In genomic region chr2:10101180-10101579, GRCm38 (mm10) we compare ENCODE assay signal across 8 mouse cellular contexts. TPM values are rescaled to one million over a fixed set of nuclear protein-coding genes. Genes with fewer than 3 reads are reported as not detected.
DNase-seq lines count a peak whose midpoint lies in the region; ATAC-seq and TF ChIP-seq lines count a peak whose summit lies in the region.

No protein-coding gene starts in this region.

- no peaks in the 10 kb centered on the region for H3K36me3 ChIP-seq in intestine, postnatal 0 days (ENCODE audit: control insufficient read depth, insufficient read depth)
- H3K36me3 ChIP-seq in liver, adult 2 months (ENCODE audit: control insufficient read depth, insufficient read depth, low read length): peaks cover 81% of the 10 kb centered on the region

- H3K4me2 ChIP-seq in intestine, postnatal 0 days (replicated peaks; ENCODE audit: low read depth): no peak overlapping the region

- peak; percentile 76 for ATAC-seq in erythroblast, adult 5-6 weeks (replicated peaks; ENCODE audit: low FRiP score, poor library complexity, severe bottlenecking)
- 0 out of 2 replicates have a peak, but pooled peaks have one; percentile 48 for ATAC-seq in intestine, postnatal 0 days
- no peak; the same call in 1 of the 2 replicates for ATAC-seq in erythroid progenitor cell, adult 5-6 weeks (replicated peaks; ENCODE audit: low FRiP score, poor library complexity, severe bottlenecking)

- no peak overlapping the region for H3K9ac ChIP-seq in intestine, postnatal 0 days (ENCODE audit: low read depth, low read length)
- H3K9ac ChIP-seq in liver, adult 2 months (ENCODE audit: low read depth, low read length): no peak overlapping the region

- no peak overlapping the region for H3K27ac ChIP-seq in layer of hippocampus, adult 2 months
- H3K27ac ChIP-seq in intestine, postnatal 0 days (ENCODE audit: low read depth, low read length): no peak overlapping the region
- no peak overlapping the region for H3K27ac ChIP-seq in liver, adult 2 months (replicated peaks; ENCODE audit: insufficient read depth, low read depth, low read length)

- 40% methylated on average over 6 of the region's 6 CpGs for WGBS in intestine, postnatal 0 days
- WGBS in liver, adult 2 months: 11% methylated on average over 6 of the region's 6 CpGs

- no peaks in the 10 kb centered on the region for H3K79me2 ChIP-seq in liver, adult 2 months (ENCODE audit: control insufficient read depth, insufficient read depth, low read length)

- no peaks in the 10 kb centered on the region for H3K27me3 ChIP-seq in intestine, postnatal 0 days (replicated peaks; ENCODE audit: control insufficient read depth, insufficient read depth, low read length)
- H3K27me3 ChIP-seq in liver, adult 2 months (ENCODE audit: control insufficient read depth, insufficient read depth, low read length): no peaks in the 10 kb centered on the region

- no peaks in the 10 kb centered on the region for H3K9me3 ChIP-seq in intestine, postnatal 0 days (ENCODE audit: control insufficient read depth)

- TF ChIP-seq POLR2A in liver, adult 2 months (IDR thresholded peaks at IDR 0.05; ENCODE audit: extremely low read depth, insufficient read depth, low read length): no peak

- DNase-seq in layer of hippocampus, adult 2 months (ENCODE audit: low spot score in 2 of 2): peak; percentile 33 to 59
- no peak for DNase-seq in layer of hippocampus, adult 9-10 months (ENCODE audit: low spot score)
- peak; percentile 69 for DNase-seq in R1 (ENCODE audit: low read depth, low spot score)
- peak; percentile 63 for DNase-seq in liver, adult 2 months (ENCODE audit: extremely low read depth, low read depth, low spot score)
- DNase-seq in neural tube, embryonic 10.5 days (ENCODE audit: extremely low spot score, low spot score): peak; percentile 27

- H3K4me1 ChIP-seq in intestine, postnatal 0 days (replicated peaks; ENCODE audit: control insufficient read depth, insufficient read depth, low read length): no peaks in the 10 kb centered on the region
- peaks cover 9% of the 10 kb centered on the region for H3K4me1 ChIP-seq in liver, adult 2 months (ENCODE audit: control insufficient read depth, insufficient read depth, low read length)

- peak; percentile 93 for TF ChIP-seq CTCF in layer of hippocampus, adult 2 months (conservative IDR thresholded peaks at IDR 0.05)
- TF ChIP-seq CTCF in intestine, postnatal 0 days (IDR thresholded peaks at IDR 0.05; ENCODE audit: low read depth): peak; percentile 93
- peak; percentile 74 for TF ChIP-seq CTCF in liver, adult 2 months (IDR thresholded peaks at IDR 0.05; ENCODE audit: low read depth, low read length)

- no peak overlapping the region for H3K4me3 ChIP-seq in layer of hippocampus, adult 2 months
- H3K4me3 ChIP-seq in intestine, postnatal 0 days (ENCODE audit: low read depth, low read length): no peak overlapping the region
- H3K4me3 ChIP-seq in liver, adult 2 months (ENCODE audit: insufficient read depth, low read depth, low read length): no peak overlapping the region

RNA-seq across cellular contexts. Expression of gene Kin, which starts 20.8 kb away (rescaled TPM):
- 10 to 100 TPM; 11.2 to 12.1 TPM for total RNA-seq in layer of hippocampus, adult 2 months (2021)
- 75.3 and 77.3 TPM in 2 replicates for total RNA-seq in erythroblast, adult 5-6 weeks (2015; ENCODE audit: low replicate concordance)
- 149 and 186 TPM in 2 replicates for total RNA-seq in erythroblast, adult 5-6 weeks (2017; ENCODE audit: low replicate concordance)
- 18.3 and 21.0 TPM in 2 replicates for polyA plus RNA-seq in intestine, postnatal 0 days (2015; fragmentation: Nextera tagmentation; extraction: Ambion mirVana)
- 5.2 and 7.7 TPM in 2 replicates for total RNA-seq in liver, adult 2 months (2014; rRNA removed)
- 1.3 and 1.9 TPM in 2 replicates for polyA plus RNA-seq in liver, adult 2 months (2012; rRNA removed)
- total RNA-seq in erythroid progenitor cell, adult 5-6 weeks (2015; ENCODE audit: low replicate concordance): 22.6 and 40.0 TPM in 2 replicates
- 38.4 and 40.3 TPM in 2 replicates for total RNA-seq in erythroid progenitor cell, adult 5-6 weeks (2017; ENCODE audit: low replicate concordance)

RNA-seq across cellular contexts. Expression of gene Atp5c1, which starts 20.9 kb away (rescaled TPM):
- total RNA-seq in layer of hippocampus, adult 2 months (2021): 100 to 1,000 TPM; 246 to 250 TPM
- 157 and 158 TPM in 2 replicates for total RNA-seq in erythroblast, adult 5-6 weeks (2015; ENCODE audit: low replicate concordance)
- 107 and 112 TPM in 2 replicates for total RNA-seq in erythroblast, adult 5-6 weeks (2017; ENCODE audit: low replicate concordance)
- 970 and 993 TPM in 2 replicates for polyA plus RNA-seq in intestine, postnatal 0 days (2015; fragmentation: Nextera tagmentation; extraction: Ambion mirVana)
- total RNA-seq in liver, adult 2 months (2014; rRNA removed): 559 and 593 TPM in 2 replicates
- polyA plus RNA-seq in liver, adult 2 months (2012; rRNA removed): 314 and 324 TPM in 2 replicates
- total RNA-seq in erythroid progenitor cell, adult 5-6 weeks (2015; ENCODE audit: low replicate concordance): 184 and 197 TPM in 2 replicates
- total RNA-seq in erythroid progenitor cell, adult 5-6 weeks (2017; ENCODE audit: low replicate concordance): 140 and 176 TPM in 2 replicates

RNA-seq across cellular contexts. Expression of gene Itih2, which starts 30.0 kb away (rescaled TPM):
- total RNA-seq in layer of hippocampus, adult 2 months (2021): 1 to 10 TPM; 1.7 to 2.1 TPM
- total RNA-seq in erythroblast, adult 5-6 weeks (2015; ENCODE audit: low replicate concordance): not detected in 2 replicates
- total RNA-seq in erythroblast, adult 5-6 weeks (2017; ENCODE audit: low replicate concordance): not detected in 2 replicates
- 0.10 and 0.37 TPM in 2 replicates for polyA plus RNA-seq in intestine, postnatal 0 days (2015; fragmentation: Nextera tagmentation; extraction: Ambion mirVana)
- total RNA-seq in liver, adult 2 months (2014; rRNA removed): 677 and 1,125 TPM in 2 replicates
- 409 and 422 TPM in 2 replicates for polyA plus RNA-seq in liver, adult 2 months (2012; rRNA removed)
- total RNA-seq in erythroid progenitor cell, adult 5-6 weeks (2015; ENCODE audit: low replicate concordance): not detected in 2 replicates
- total RNA-seq in erythroid progenitor cell, adult 5-6 weeks (2017; ENCODE audit: low replicate concordance): not detected in 2 replicates

RNA-seq across cellular contexts. Expression of gene Itih5, which starts 52.2 kb away (rescaled TPM):
- 10 to 100 TPM; 13.8 to 14.8 TPM for total RNA-seq in layer of hippocampus, adult 2 months (2021)
- 2.9 and 5.0 TPM in 2 replicates for total RNA-seq in erythroblast, adult 5-6 weeks (2015; ENCODE audit: low replicate concordance)
- 1.9 and 2.2 TPM in 2 replicates for total RNA-seq in erythroblast, adult 5-6 weeks (2017; ENCODE audit: low replicate concordance)
- 14.2 and 16.6 TPM in 2 replicates for polyA plus RNA-seq in intestine, postnatal 0 days (2015; fragmentation: Nextera tagmentation; extraction: Ambion mirVana)
- 7.4 and 7.8 TPM in 2 replicates for total RNA-seq in liver, adult 2 months (2014; rRNA removed)
- polyA plus RNA-seq in liver, adult 2 months (2012; rRNA removed): 1.9 and 4.6 TPM in 2 replicates
- 0.72 and 1.3 TPM in 2 replicates for total RNA-seq in erythroid progenitor cell, adult 5-6 weeks (2015; ENCODE audit: low replicate concordance)
- 0.91 and 1.2 TPM in 2 replicates for total RNA-seq in erythroid progenitor cell, adult 5-6 weeks (2017; ENCODE audit: low replicate concordance)

RNA-seq across cellular contexts. Expression of gene Taf3, which starts 52.8 kb away (rescaled TPM):
- 10 to 100 TPM; 13.9 to 15.4 TPM for total RNA-seq in layer of hippocampus, adult 2 months (2021)
- total RNA-seq in erythroblast, adult 5-6 weeks (2015; ENCODE audit: low replicate concordance): 5.9 and 9.6 TPM in 2 replicates
- total RNA-seq in erythroblast, adult 5-6 weeks (2017; ENCODE audit: low replicate concordance): 3.5 and 3.8 TPM in 2 replicates
- 5.1 and 5.8 TPM in 2 replicates for polyA plus RNA-seq in intestine, postnatal 0 days (2015; fragmentation: Nextera tagmentation; extraction: Ambion mirVana)
- total RNA-seq in liver, adult 2 months (2014; rRNA removed): 1.1 and 1.5 TPM in 2 replicates
- polyA plus RNA-seq in liver, adult 2 months (2012; rRNA removed): 1.6 and 2.6 TPM in 2 replicates
- total RNA-seq in erythroid progenitor cell, adult 5-6 weeks (2015; ENCODE audit: low replicate concordance): 13.4 and 13.7 TPM in 2 replicates
- total RNA-seq in erythroid progenitor cell, adult 5-6 weeks (2017; ENCODE audit: low replicate concordance): 8.9 and 11.0 TPM in 2 replicates

Comparison
In these comparisons a context has a peak if more than half of its experiments do, and no peak if none do; other contexts are left out.
1. RNA of gene Itih2, which starts 30.0 kb away (total RNA-seq): 677 to 1,125 TPM in liver, adult 2 months; 1.7 to 2.1 TPM in layer of hippocampus, adult 2 months, not detected in erythroblast, adult 5-6 weeks and not detected in erythroid progenitor cell, adult 5-6 weeks; every median in the first group is over 100 times any median in the second.
2. Peak in every context shown above with its lines, with median percentiles within 50 percentile points of each other: CTCF ChIP-seq.